Mouse (Mus musculus) erythroblast, embryonic 14.5 days (primary cell): ENCODE data around the gene Smyd3. TPM values are rescaled to one million over a fixed set of nuclear protein-coding genes. Genes with fewer than 3 reads are reported as not detected.

ENCODE experiments used
- H3K27me3 ChIP-seq: 2 replicates; pipeline ENCODE4 v1.6.1; 2012; ENCODE audit warnings: inconsistent platforms; ENCODE audit not compliant: control insufficient read depth
- H3K36me3 ChIP-seq: 2 replicates; pipeline ENCODE4 v1.6.1; 2012; ENCODE audit warnings: mild to moderate bottlenecking, inconsistent platforms; ENCODE audit not compliant: control insufficient read depth
- H3K4me1 ChIP-seq: 2 replicates; pipeline ENCODE4 v1.6.1; 2012; ENCODE audit warnings: inconsistent platforms; ENCODE audit not compliant: control insufficient read depth
- H3K4me3 ChIP-seq: replicated peaks from 2 replicates; pipeline ENCODE3; 2012; ENCODE audit warnings: moderate library complexity, mild to moderate bottlenecking, inconsistent platforms
- H3K9me3 ChIP-seq: 2 replicates; pipeline ENCODE4 v1.6.1; 2012; ENCODE audit warnings: low read length, inconsistent platforms, mixed read lengths; ENCODE audit not compliant: control insufficient read depth
- GATA1 ChIP-seq: IDR thresholded peaks from 2 replicates; pipeline ENCODE4 v1.6.1; 2012; ENCODE audit warnings: low read length, inconsistent platforms, mixed read lengths
- TAL1 ChIP-seq: IDR thresholded peaks from 3 replicates; pipeline ENCODE4 v1.6.1; 2012; ENCODE audit warnings: low read length, inconsistent platforms, mixed read lengths
- polyA plus RNA-seq: library from polyadenylated mRNA; stranded (reverse); fragments of >175 nt; gene quantifications from 2 replicates; pipeline ENCODE4 v1.2.3, GENCODE M21; 2012

The Smyd3 gene
- polyA plus RNA-seq, 1 experiment = 0.09 TPM

- Histone ChIP-seq H3K9me3 (no peaks in the 10 kb centered on the region), H3K4me1 (no peaks in the 10 kb centered on the region), H3K36me3 (no peaks in the 10 kb centered on the region), H3K27me3 (no peaks in the 10 kb centered on the region), H3K4me3 (no peak overlapping the region)
- TF ChIP-seq GATA1 = no peak
- no peak for TF ChIP-seq TAL1
Observed at GRCm38 (mm10) chr1:179004133-179004866, 513.5 kb downstream of the Smyd3 start.

GRCm38 (mm10) chr1:179003406-179004132, 514.3 kb downstream of the Smyd3 start:
- H3K36me3 ChIP-seq = no peaks in the 10 kb centered on the region
- no peaks in the 10 kb centered on the region for H3K4me1 ChIP-seq
- no peak overlapping the region for H3K4me3 ChIP-seq
- TF ChIP-seq TAL1 = no peak
- no peak for TF ChIP-seq GATA1
- H3K27me3 ChIP-seq = no peaks in the 10 kb centered on the region
- H3K9me3 ChIP-seq = no peaks in the 10 kb centered on the region

GRCm38 (mm10) chr1:178999876-179000528, 517.8 kb downstream of the Smyd3 start:
- Histone ChIP-seq H3K27me3 (no peaks in the 10 kb centered on the region), H3K36me3 (no peaks in the 10 kb centered on the region), H3K4me1 (no peaks in the 10 kb centered on the region), H3K4me3 (no peak overlapping the region), H3K9me3 (no peaks in the 10 kb centered on the region)
- TF ChIP-seq GATA1 (no peak), TAL1 (no peak)

- TF ChIP-seq TAL1 = no peak
- TF ChIP-seq GATA1 = no peak
- Histone ChIP-seq H3K36me3 (no peaks in the 10 kb centered on the region), H3K4me3 (no peak overlapping the region), H3K27me3 (no peaks in the 10 kb centered on the region), H3K9me3 (no peaks in the 10 kb centered on the region), H3K4me1 (no peaks in the 10 kb centered on the region)
Observed at GRCm38 (mm10) chr1:178997870-178998269, 520.0 kb downstream of the Smyd3 start.

GRCm38 (mm10) chr1:178994263-178994662, 523.6 kb downstream of the Smyd3 start:
- H3K27me3 ChIP-seq = no peaks in the 10 kb centered on the region
- H3K9me3 ChIP-seq = no peaks in the 10 kb centered on the region
- no peaks in the 10 kb centered on the region for H3K36me3 ChIP-seq
- H3K4me1 ChIP-seq = no peaks in the 10 kb centered on the region
- H3K4me3 ChIP-seq = no peak overlapping the region
- TF ChIP-seq TAL1 (no peak), GATA1 (no peak)

GRCm38 (mm10) chr1:178992503-178992902, 525.3 kb downstream of the Smyd3 start:
- no peaks in the 10 kb centered on the region for H3K9me3 ChIP-seq
- no peaks in the 10 kb centered on the region for H3K36me3 ChIP-seq
- H3K4me1 ChIP-seq = no peaks in the 10 kb centered on the region
- TF ChIP-seq GATA1 (no peak), TAL1 (no peak)
- no peak overlapping the region for H3K4me3 ChIP-seq
- no peaks in the 10 kb centered on the region for H3K27me3 ChIP-seq

GRCm38 (mm10) chr1:178991470-178991869, 526.4 kb downstream of the Smyd3 start:
- H3K4me1 ChIP-seq = no peaks in the 10 kb centered on the region

GRCm38 (mm10) chr1:178991045-178991444, 526.8 kb downstream of the Smyd3 start:
- no peaks in the 10 kb centered on the region for H3K36me3 ChIP-seq
- TF ChIP-seq GATA1 (no peak), TAL1 (no peak)
- H3K27me3 ChIP-seq = no peaks in the 10 kb centered on the region
- no peaks in the 10 kb centered on the region for H3K9me3 ChIP-seq
- H3K4me3 ChIP-seq = no peak overlapping the region
- no peaks in the 10 kb centered on the region for H3K4me1 ChIP-seq

More at GRCm38 (mm10) chr1:178991470-178991869, 526.4 kb downstream of the Smyd3 start:
- no peaks in the 10 kb centered on the region for H3K27me3 ChIP-seq
- H3K36me3 ChIP-seq = no peaks in the 10 kb centered on the region
- no peaks in the 10 kb centered on the region for H3K9me3 ChIP-seq
- no peak overlapping the region for H3K4me3 ChIP-seq
- TF ChIP-seq GATA1 = no peak
- no peak for TF ChIP-seq TAL1

GRCm38 (mm10) chr1:178989485-178989884, 528.4 kb downstream of the Smyd3 start:
- Histone ChIP-seq H3K4me3 (no peak overlapping the region), H3K4me1 (no peaks in the 10 kb centered on the region), H3K27me3 (no peaks in the 10 kb centered on the region), H3K9me3 (no peaks in the 10 kb centered on the region), H3K36me3 (no peaks in the 10 kb centered on the region)
- TF ChIP-seq TAL1 = no peak
